ENCODE assay signal across 7 mouse cellular contexts in the genomic region with DNA sequence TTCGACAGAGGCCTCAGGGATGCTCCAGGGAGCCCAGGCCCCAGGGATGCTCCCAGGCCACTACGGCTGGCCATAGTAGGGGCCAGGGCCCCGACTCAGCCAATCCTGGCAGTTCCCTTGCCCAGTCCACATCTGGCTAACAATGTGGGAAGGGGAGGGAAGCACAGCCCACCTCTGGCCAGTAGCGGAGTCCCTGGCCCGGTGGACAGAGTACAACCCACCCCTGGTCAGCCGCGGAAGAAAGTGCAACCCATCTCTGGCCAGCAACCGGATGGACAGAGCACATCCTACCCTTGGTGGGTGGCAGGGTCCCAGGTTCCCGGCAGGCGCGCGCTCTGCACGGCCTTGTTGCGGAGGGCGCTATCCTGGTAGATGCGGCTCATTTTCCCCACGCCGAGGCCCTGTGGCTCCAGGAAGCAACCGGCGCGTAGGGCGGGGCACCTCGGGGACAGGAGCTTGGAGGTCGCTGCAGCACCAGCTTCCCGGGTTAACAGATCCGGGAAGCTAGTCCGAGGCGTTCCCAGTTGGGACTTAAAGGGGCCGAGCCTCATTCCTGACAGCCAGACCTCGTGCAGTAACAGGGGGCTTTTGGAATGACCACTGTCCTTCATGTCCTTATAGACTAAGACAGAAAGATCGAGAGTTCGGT. TPM values are rescaled to one million over a fixed set of nuclear protein-coding genes. Genes with fewer than 3 reads are reported as not detected.
DNase-seq lines count a peak whose midpoint lies in the region; ATAC-seq lines count a peak whose summit lies in the region.

Arpin (minus strand) TSS at position 498 of the 649 bp plus-strand sequence.

- no peaks in the 10 kb centered on the region for H3K36me3 ChIP-seq in intestine, embryonic 15.5 days

- H3K27me3 ChIP-seq in intestine, embryonic 15.5 days (replicated peaks) = no peaks in the 10 kb centered on the region

- H3K4me1 ChIP-seq in intestine, embryonic 15.5 days (replicated peaks) = peaks cover 9% of the 10 kb centered on the region; the same call in 1 of the 2 replicates

- H3K27ac ChIP-seq in intestine, embryonic 15.5 days = peak within 1 kb of the TSS; percentile 88

- H3K9me3 ChIP-seq in intestine, embryonic 15.5 days = no peaks in the 10 kb centered on the region

- H3K4me2 ChIP-seq in intestine, embryonic 15.5 days (replicated peaks) = peak within 1 kb of the TSS; percentile 83

- peak within 1 kb of the TSS; percentile 66 for H3K9ac ChIP-seq in intestine, embryonic 15.5 days

- 2% methylated on average over 32 of the region's 32 CpGs for WGBS in intestine, embryonic 15.5 days

- H3K4me3 ChIP-seq in intestine, embryonic 15.5 days (replicated peaks) = peak within 1 kb of the TSS; percentile 59

- peak; percentile 81 to 86 for DNase-seq in adrenal gland, postnatal 36 days
- DNase-seq in embryo, embryonic 10.5 days (ENCODE audit: low spot score) = peak; percentile 82
- peak; percentile 56 to 74 for DNase-seq in gastrocnemius, postnatal 4 days (ENCODE audit: low spot score in 2 of 2)
- peak; percentile 33 to 51 for DNase-seq in left cerebral cortex, adult 8-10 months (ENCODE audit: low spot score in 2 of 2)
- peak; percentile 51 for DNase-seq in right cerebral cortex, postnatal 25 days

- peak; percentile 90 for ATAC-seq in intestine, embryonic 15.5 days
- peak; percentile 29; the same call in 1 of the 2 replicates for ATAC-seq in megakaryocyte progenitor cell, adult 5-6 weeks (replicated peaks; ENCODE audit: poor library complexity)

RNA-seq across cellular contexts. Expression of gene Arpin, which starts in this region (rescaled TPM):
- total RNA-seq in adrenal gland, postnatal 36 days (2021) = 10 to 100 TPM; 15.2 to 21.2 TPM
- 10 to 100 TPM; 13.1 to 13.7 TPM for total RNA-seq in gastrocnemius, postnatal 4 days (2021)
- 49.7 and 52.7 TPM in 2 replicates for polyA plus RNA-seq in intestine, embryonic 15.5 days (2015; fragmentation: Nextera tagmentation; extraction: Ambion mirVana)
- total RNA-seq in left cerebral cortex, adult 8-10 months (2022) = 10 to 100 TPM; 15.1 to 21.3 (median 16.1) TPM
- total RNA-seq in megakaryocyte progenitor cell, adult 5-6 weeks (2015) = 0.15 TPM in 1 of 2 replicates, not detected in the other
- 0.14 TPM in 1 of 2 replicates, not detected in the other for total RNA-seq in megakaryocyte progenitor cell, adult 5-6 weeks (2017)

Comparison
In these comparisons a context has a peak if more than half of its experiments do, and no peak if none do; other contexts are left out.
1. Peak in every context shown above with its lines: DNase-seq, ATAC-seq, H3K4me3 ChIP-seq and H3K27ac ChIP-seq.
2. RNA of gene Arpin (total RNA-seq): 15.2 to 21.2 TPM in adrenal gland, postnatal 36 days, 15.1 to 21.3 TPM in left cerebral cortex, adult 8-10 months and 13.1 to 13.7 TPM in gastrocnemius, postnatal 4 days; 0.14 to 0.15 TPM in megakaryocyte progenitor cell, adult 5-6 weeks; every median in the first group is over 10 times any median in the second.
3. Peak in ATAC-seq in megakaryocyte progenitor cell, adult 5-6 weeks; RNA of the gene not detected or under 1 TPM.